Mouse (Mus musculus) intestine, embryonic 16.5 days (tissue): ENCODE results near the gene Ftl1. TPM values are rescaled to one million over a fixed set of nuclear protein-coding genes. Genes with fewer than 3 reads are reported as not detected.
"Not testable (repeated sequence)": the region's sequence is repeated elsewhere in the genome, so short reads cannot be mapped to it uniquely, and the experiment has no call there.

Source experiments
- ATAC-seq: fragments of 200-750 bp; cut with Nextera tagmentation; 2 replicates; pipeline ENCODE4 v1.8.0; 2017; ENCODE audit warnings: moderate TSS enrichment, moderate library complexity
- H3K27ac ChIP-seq: fragments of 300-500 bp; sonication (generic); 2 replicates; pipeline ENCODE4 v1.5.1; 2014; ENCODE audit warnings: mild to moderate bottlenecking, low read length
- H3K27me3 ChIP-seq: fragments of 300-500 bp; sonication (generic); replicated peaks from 2 replicates; pipeline ENCODE4 v1.6.1; 2014; ENCODE audit warnings: low read length, control low read depth, mixed read lengths; ENCODE audit not compliant: control insufficient read depth, insufficient read depth
- H3K36me3 ChIP-seq: fragments of 300-500 bp; sonication (generic); 2 replicates; pipeline ENCODE4 v1.6.1; 2014; ENCODE audit warnings: low read length, control low read depth; ENCODE audit not compliant: control insufficient read depth, insufficient read depth
- H3K4me1 ChIP-seq: fragments of 300-500 bp; sonication (generic); 2 replicates; pipeline ENCODE4 v1.6.1; 2014; ENCODE audit warnings: low read length, control low read depth, mixed read lengths; ENCODE audit not compliant: control insufficient read depth, insufficient read depth
- H3K4me2 ChIP-seq: fragments of 300-500 bp; sonication (generic); 2 replicates; pipeline ENCODE4 v1.6.1; 2014; ENCODE audit warnings: low read depth, low read length, control low read depth
- H3K4me3 ChIP-seq: fragments of 300-500 bp; sonication (generic); 2 replicates; pipeline ENCODE4 v1.5.1; 2014; ENCODE audit warnings: mild to moderate bottlenecking, low read length
- H3K9ac ChIP-seq: fragments of 300-500 bp; sonication (generic); 2 replicates; pipeline ENCODE4 v1.6.1; 2014; ENCODE audit warnings: low read depth, low read length
- H3K9me3 ChIP-seq: fragments of 300-500 bp; sonication (generic); 2 replicates; pipeline ENCODE4 v1.6.1; 2016; ENCODE audit warnings: low read length, control low read depth; ENCODE audit not compliant: control insufficient read depth
- WGBS: fragments of 180-500 bp; shearing (Covaris S2); extraction: QIAGEN DNeasy Blood & Tissue Kit; methylation state at CpG from one replicate; pipeline ENCODE4 v1.1.7; 2014; 5-methylcytosine and 5-hydroxymethylcytosine counted together
- polyA plus RNA-seq: library from polyadenylated mRNA; unstranded; fragments of >200 nt; fragmentation: Nextera tagmentation; extraction: Ambion mirVana; gene quantifications from 2 replicates; pipeline ENCODE4 v1.2.1, GENCODE M21; 2015

Ftl1 gene
- polyA plus RNA-seq, 1 experiment from 2014 or later: 7,117 TPM

- not testable (repeated sequence) for H3K9ac ChIP-seq, H3K4me3 ChIP-seq, H3K27me3 ChIP-seq, ATAC-seq, H3K27ac ChIP-seq, H3K4me1 ChIP-seq, H3K36me3 ChIP-seq, H3K9me3 ChIP-seq, H3K4me2 ChIP-seq
- 67% methylated on average over 3 of the region's 4 CpGs for whole genome bisulfite sequencing
Observed at GRCm38 (mm10) chr7:45480310-45480709, 20.6 kb upstream of the Ftl1 start.

GRCm38 (mm10) chr7:45478774-45479173 is 19.1 kb upstream of the Ftl1 start:
- no peaks in the 10 kb centered on the region for H3K9me3 ChIP-seq
- H3K4me2 ChIP-seq: no peak overlapping the region
- no peaks in the 10 kb centered on the region for H3K36me3 ChIP-seq
- H3K4me1 ChIP-seq: no peaks in the 10 kb centered on the region
- no peaks in the 10 kb centered on the region for H3K27me3 ChIP-seq
- no peak for ATAC-seq
- H3K4me3 ChIP-seq: no peak overlapping the region
- H3K9ac ChIP-seq: no peak overlapping the region
- WGBS: 92% methylated on average over 7 of the region's 7 CpGs
- H3K27ac ChIP-seq: no peak overlapping the region

- Histone ChIP-seq H3K4me1 (no peaks in the 10 kb centered on the region), H3K9ac (no peak overlapping the region), H3K9me3 (no peaks in the 10 kb centered on the region), H3K4me3 (no peak overlapping the region), H3K4me2 (no peak overlapping the region), H3K36me3 (no peaks in the 10 kb centered on the region), H3K27me3 (no peaks in the 10 kb centered on the region), H3K27ac (no peak overlapping the region)
- 2% methylated on average over 3 of the region's 3 CpGs for WGBS
- ATAC-seq: peak; percentile 18; the same call in 1 of the 2 replicates
Observed at GRCm38 (mm10) chr7:45477003-45477402, 17.3 kb upstream of the Ftl1 start.

- no peaks in the 10 kb centered on the region for H3K4me1 ChIP-seq
- no peak overlapping the region for H3K9ac ChIP-seq
- no peak overlapping the region for H3K27ac ChIP-seq
- 39% methylated on average over 1 of the region's 1 CpGs for WGBS
- no peaks in the 10 kb centered on the region for H3K27me3 ChIP-seq
- no peak overlapping the region for H3K4me3 ChIP-seq
- ATAC-seq: no peak
- H3K36me3 ChIP-seq: no peaks in the 10 kb centered on the region
- no peaks in the 10 kb centered on the region for H3K9me3 ChIP-seq
- no peak overlapping the region for H3K4me2 ChIP-seq
Observed at GRCm38 (mm10) chr7:45476453-45476852, 16.8 kb upstream of the Ftl1 start.

- Histone ChIP-seq H3K4me1 (no peaks in the 10 kb centered on the region), H3K9ac (peak overlapping the region; percentile 58), H3K4me2 (peak overlapping the region; percentile 45), H3K36me3 (no peaks in the 10 kb centered on the region), H3K9me3 (no peaks in the 10 kb centered on the region), H3K27ac (peak overlapping the region; percentile 76), H3K27me3 (no peaks in the 10 kb centered on the region), H3K4me3 (peak overlapping the region; percentile 30)
- peak; percentile 79 for ATAC-seq
- WGBS: 56% methylated on average over 16 of the region's 16 CpGs
Observed at GRCm38 (mm10) chr7:45475291-45475969, 15.7 kb upstream of the Ftl1 start.

GRCm38 (mm10) chr7:45470869-45471268 is 11.2 kb upstream of the Ftl1 start:
- WGBS: 10% methylated on average over 3 of the region's 3 CpGs
- H3K36me3 ChIP-seq: no peaks in the 10 kb centered on the region
- H3K4me1 ChIP-seq: peaks cover 6% of the 10 kb centered on the region
- ATAC-seq: no peak
- H3K4me3 ChIP-seq: no peak overlapping the region
- no peak overlapping the region for H3K4me2 ChIP-seq
- H3K9me3 ChIP-seq: no peaks in the 10 kb centered on the region
- H3K27ac ChIP-seq: no peak overlapping the region
- H3K9ac ChIP-seq: no peak overlapping the region
- no peaks in the 10 kb centered on the region for H3K27me3 ChIP-seq

- Histone ChIP-seq H3K4me3 (peak overlapping the region; percentile 85), H3K9ac (peak overlapping the region; percentile 88), H3K4me1 (peaks cover 15% of the 10 kb centered on the region), H3K4me2 (peak overlapping the region; percentile 57), H3K9me3 (no peaks in the 10 kb centered on the region), H3K27me3 (no peaks in the 10 kb centered on the region), H3K36me3 (no peaks in the 10 kb centered on the region; the same call in 1 of the 2 replicates), H3K27ac (no peak overlapping the region)
- WGBS: 34% methylated on average over 7 of the region's 7 CpGs
- ATAC-seq: peak; percentile 15; the same call in 1 of the 2 replicates
Observed at GRCm38 (mm10) chr7:45467090-45467670, 7.5 kb upstream of the Ftl1 start.

- H3K4me2 ChIP-seq: peak within 1 kb of the TSS; percentile 64
- ATAC-seq: peak; percentile 77
- no peaks in the 10 kb centered on the region; the same call in 1 of the 2 replicates for H3K36me3 ChIP-seq
- H3K9me3 ChIP-seq: no peaks in the 10 kb centered on the region
- under 1% methylated on average over 58 of the region's 58 CpGs for WGBS
- H3K27ac ChIP-seq: peak within 1 kb of the TSS; percentile 52
- peak within 1 kb of the TSS; percentile 85 for H3K4me3 ChIP-seq
- H3K4me1 ChIP-seq: peaks cover 21% of the 10 kb centered on the region
- peak within 1 kb of the TSS; percentile 88 for H3K9ac ChIP-seq
- H3K27me3 ChIP-seq: no peaks in the 10 kb centered on the region
Observed at GRCm38 (mm10) chr7:45466283-45467089, 6.8 kb upstream of the Ftl1 start, which contains the start of gene Bax. Gene Bax, minus strand, starts transcription at chr7:45466898.

GRCm38 (mm10) chr7:45465549-45465948 is 5.9 kb upstream of the Ftl1 start:
- Histone ChIP-seq H3K27me3 (no peaks in the 10 kb centered on the region), H3K9ac (peak overlapping the region; percentile 88), H3K4me2 (peak overlapping the region; percentile 64), H3K36me3 (no peaks in the 10 kb centered on the region; the same call in 1 of the 2 replicates), H3K27ac (no peak overlapping the region; the same call in 1 of the 2 replicates), H3K4me3 (peak overlapping the region; percentile 85), H3K4me1 (peaks cover 29% of the 10 kb centered on the region), H3K9me3 (no peaks in the 10 kb centered on the region)
- 71% methylated on average over 9 of the region's 9 CpGs for WGBS
- no peak for ATAC-seq
